Mouse (Mus musculus): ENCODE data around the gene Hist1h2bf.
"Not testable (repeated sequence)": the region's sequence is repeated elsewhere in the genome, so short reads cannot be mapped to it uniquely, and the experiment has no call there.

The Hist1h2bf gene

DNA sequence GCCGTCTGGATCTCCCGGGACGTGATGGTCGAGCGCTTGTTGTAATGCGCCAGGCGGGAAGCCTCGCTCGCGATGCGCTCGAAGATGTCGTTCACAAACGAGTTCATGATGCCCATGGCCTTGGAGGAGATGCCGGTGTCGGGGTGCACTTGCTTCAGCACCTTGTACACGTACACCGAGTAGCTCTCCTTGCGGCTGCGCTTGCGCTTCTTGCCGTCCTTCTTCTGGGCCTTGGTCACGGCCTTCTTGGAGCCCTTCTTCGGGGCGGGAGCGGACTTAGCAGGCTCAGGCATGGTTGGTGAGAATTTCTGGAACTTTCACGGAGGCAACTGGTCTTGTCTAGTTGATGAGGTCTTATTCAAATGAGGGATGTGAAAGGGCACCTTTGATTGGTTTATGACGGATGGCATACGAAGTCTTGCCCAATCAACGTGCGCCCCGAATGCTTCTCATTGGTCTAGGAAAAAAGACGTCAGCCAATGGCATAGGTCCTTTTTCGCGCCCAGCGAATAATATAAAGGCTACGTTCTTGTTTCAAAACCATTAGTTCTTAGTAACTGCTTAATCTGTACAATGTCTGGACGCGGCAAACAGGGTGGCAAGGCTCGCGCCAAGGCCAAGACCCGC is at the start of gene Hist1h2bf, which contains the start of gene Hist1h2ad:
Gene Hist1h2bf, minus strand, starts transcription at position 299 of the 627 bp plus-strand sequence.
Gene Hist1h2ad, plus strand, starts transcription at position 484 of the 627 bp plus-strand sequence.
- peak; percentile 96 to 98 for DNase-seq (ENCODE audit: low spot score in 2 of 2)

GRCm38 (mm10) chr13:23622861-23623450 is 49.0 kb upstream of the Hist1h2bf start:
- peak; percentile 26 to 27 for DNase-seq (ENCODE audit: low spot score in 2 of 2)

GRCm38 (mm10) chr13:23622175-23622671 is 48.2 kb upstream of the Hist1h2bf start, which contains the start of gene Hist1h1e:
TSS of gene Hist1h1e (minus strand) at chr13:23622558.
- DNase-seq (ENCODE audit: low spot score in 2 of 2) = peak; percentile 92

- peak; percentile 79 to 88 for DNase-seq (ENCODE audit: low spot score in 2 of 2)
Observed at GRCm38 (mm10) chr13:23621532-23622174, 47.7 kb upstream of the Hist1h2bf start.

DNA sequence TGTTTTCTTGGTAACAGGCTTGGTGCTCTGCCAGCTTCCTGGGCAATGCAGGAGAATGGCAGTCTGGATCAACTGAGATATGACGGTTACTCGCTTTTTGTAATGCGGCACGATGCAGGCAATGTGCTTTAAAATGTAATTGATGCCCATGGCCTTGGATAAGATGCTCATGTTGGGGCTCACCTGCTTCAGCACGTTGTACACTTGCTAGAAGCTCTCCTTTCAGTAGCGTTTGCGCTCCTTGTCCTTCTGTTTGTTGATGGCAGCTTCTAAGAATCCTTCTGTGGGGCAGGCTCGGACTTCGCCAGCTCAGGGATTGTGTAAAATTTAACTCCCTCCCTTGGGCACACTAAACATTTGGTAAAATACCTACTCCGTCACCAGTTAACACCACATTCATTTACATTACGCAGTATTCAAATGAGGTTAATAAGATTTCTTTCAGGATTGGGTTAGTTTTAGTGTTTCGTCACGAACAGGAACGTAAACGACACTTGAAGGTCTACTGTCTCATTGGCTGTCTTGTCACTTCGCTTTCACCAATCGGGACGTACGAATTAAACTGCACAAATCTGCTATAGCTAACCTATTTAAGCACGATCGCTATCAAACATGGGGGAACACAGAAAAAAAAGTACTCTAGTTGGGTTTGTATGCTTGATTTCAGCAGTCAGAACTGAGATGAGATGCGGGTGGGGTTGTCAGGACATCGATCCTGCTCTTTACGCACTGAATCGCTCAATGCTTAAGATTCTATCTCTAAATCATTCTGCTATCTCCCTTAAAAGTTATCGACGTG is 46.9 kb upstream of the Hist1h2bf start, which contains the start of gene Hist1h2be:
Gene Hist1h2be, minus strand, starts transcription at position 392 of the 799 bp plus-strand sequence.
- peak; percentile 76 to 91 for DNase-seq (ENCODE audit: low spot score in 2 of 2)

DNA sequence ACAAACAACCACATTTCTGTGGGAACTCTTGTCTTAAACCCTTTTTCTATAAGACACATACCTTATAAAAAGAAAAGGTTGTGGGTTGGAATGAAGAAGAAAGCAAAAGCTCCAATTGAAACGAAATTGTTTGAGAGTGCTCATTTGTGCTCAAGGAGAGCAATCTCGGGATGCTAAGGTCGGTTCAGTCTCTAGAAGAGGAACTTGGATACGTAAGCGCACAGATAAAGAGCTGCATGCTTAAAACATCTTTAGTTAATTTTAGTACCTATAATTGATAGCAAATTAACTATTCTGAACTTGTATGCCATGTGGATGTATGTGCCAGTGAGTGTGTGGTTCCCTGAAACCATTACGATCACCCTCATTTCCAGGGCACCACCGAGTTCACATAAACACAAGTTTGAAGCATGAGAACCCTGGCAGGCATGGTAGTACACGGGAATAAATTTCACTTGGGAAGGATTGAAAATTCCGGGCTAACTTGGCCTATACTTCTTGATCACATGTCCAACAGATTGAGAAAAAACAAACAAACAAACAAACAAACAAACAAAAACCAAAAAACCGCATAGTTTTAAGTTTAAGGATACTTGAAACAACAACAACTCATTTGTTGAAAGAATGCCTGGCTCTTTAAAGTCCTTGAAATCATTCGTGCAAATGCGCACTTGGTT is 46.2 kb upstream of the Hist1h2bf start:
- DNase-seq (ENCODE audit: low spot score in 2 of 2) = no peak

- no peak for DNase-seq (ENCODE audit: low spot score in 2 of 2)
Observed at GRCm38 (mm10) chr13:23611638-23612037, 37.6 kb upstream of the Hist1h2bf start.

DNA sequence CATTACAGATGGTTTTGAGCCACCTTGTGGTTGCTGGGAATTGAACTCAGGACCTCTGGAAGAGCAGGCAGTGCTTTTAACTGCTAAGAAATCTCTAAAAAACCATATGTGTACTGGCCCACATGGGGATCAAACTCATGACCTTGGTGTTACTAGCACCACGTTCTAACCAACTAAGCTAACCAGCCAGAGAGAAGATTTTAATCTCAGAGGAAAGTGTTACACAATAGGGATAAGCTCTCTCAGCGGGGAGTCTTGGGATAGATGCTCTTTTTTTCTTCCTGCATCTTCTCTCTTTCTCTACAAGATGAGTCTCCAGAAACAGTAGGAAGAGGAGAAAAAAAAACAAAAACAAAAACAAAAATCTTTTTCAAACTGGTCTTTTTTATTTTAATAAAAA is 36.4 kb upstream of the Hist1h2bf start:
- no peak for DNase-seq (ENCODE audit: low spot score in 2 of 2)

- DNase-seq (ENCODE audit: low spot score in 2 of 2) = no peak
Observed at GRCm38 (mm10) chr13:23609844-23610243, 35.8 kb upstream of the Hist1h2bf start.

DNA sequence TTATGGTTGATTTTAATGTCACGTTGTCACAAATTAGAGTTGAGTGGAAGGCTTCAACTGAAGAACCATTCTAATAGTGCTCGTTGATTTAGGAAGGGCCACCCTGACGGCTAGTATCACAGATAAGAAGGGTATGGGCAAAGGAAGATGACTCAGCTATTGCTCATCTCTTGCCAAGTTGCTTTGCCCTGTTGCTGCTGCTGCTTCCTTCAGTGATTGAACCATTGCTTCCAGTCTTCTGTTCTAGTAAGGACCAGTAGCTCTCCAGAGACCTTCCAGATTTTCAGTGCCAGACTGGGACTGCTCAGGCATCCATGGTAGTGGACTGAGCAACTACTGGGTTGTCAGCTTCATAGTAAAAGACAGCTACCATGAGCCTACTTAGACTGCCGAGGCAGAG is 35.2 kb upstream of the Hist1h2bf start:
- no peak for DNase-seq (ENCODE audit: low spot score in 2 of 2)

GRCm38 (mm10) chr13:23605052-23605451 is 31.1 kb upstream of the Hist1h2bf start:
- no peak for DNase-seq (ENCODE audit: low spot score in 2 of 2)

DNA sequence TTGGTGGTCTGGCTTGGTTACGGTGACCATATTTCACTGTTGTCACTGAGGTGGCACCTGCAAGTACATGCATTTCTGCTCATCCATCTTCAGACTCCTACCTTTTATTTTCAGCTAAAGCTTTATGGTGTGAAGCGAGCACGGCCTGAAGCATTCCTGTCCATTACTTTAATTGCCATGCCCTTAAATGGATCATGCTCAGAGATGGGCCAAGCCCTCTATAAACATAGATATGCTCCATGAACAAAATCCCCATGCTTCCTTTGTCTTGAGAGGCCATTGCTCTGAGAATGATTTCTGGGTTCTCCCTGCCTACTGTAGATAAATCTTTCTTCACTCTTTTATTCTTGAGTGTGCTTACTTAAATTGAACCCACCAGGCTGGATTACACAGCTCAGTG is 30.5 kb upstream of the Hist1h2bf start:
- no peak for DNase-seq (ENCODE audit: low spot score in 2 of 2)

GRCm38 (mm10) chr13:23603182-23603699 is 29.2 kb upstream of the Hist1h2bf start:
- no peak for DNase-seq (ENCODE audit: low spot score in 2 of 2)

DNA sequence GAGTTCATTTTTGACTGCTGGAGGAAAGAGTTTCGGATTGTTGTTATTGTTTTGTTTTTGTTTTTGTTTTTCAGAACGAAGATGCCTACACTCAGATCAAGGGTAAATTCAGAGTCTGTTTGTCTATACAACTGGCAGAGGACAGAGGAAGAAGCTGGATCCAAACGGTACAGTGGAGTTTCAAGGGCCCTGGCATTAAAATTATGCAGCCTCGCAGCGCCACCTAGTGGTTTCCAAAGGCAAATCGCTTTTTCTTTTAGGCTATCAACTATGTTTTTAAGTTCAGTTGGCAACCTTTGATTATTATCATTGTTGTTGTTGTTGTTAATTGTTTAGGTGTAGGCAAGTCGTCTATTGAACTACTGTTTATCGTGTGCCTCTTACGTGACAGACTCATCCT is 24.0 kb upstream of the Hist1h2bf start:
- DNase-seq (ENCODE audit: low spot score in 2 of 2) = peak; percentile 58 to 84

- DNase-seq (ENCODE audit: low spot score in 2 of 2) = no peak
Observed at GRCm38 (mm10) chr13:23595622-23596372, 21.8 kb upstream of the Hist1h2bf start.

- no peak for DNase-seq (ENCODE audit: low spot score in 2 of 2)
Observed at GRCm38 (mm10) chr13:23595185-23595584, 21.2 kb upstream of the Hist1h2bf start.

DNA sequence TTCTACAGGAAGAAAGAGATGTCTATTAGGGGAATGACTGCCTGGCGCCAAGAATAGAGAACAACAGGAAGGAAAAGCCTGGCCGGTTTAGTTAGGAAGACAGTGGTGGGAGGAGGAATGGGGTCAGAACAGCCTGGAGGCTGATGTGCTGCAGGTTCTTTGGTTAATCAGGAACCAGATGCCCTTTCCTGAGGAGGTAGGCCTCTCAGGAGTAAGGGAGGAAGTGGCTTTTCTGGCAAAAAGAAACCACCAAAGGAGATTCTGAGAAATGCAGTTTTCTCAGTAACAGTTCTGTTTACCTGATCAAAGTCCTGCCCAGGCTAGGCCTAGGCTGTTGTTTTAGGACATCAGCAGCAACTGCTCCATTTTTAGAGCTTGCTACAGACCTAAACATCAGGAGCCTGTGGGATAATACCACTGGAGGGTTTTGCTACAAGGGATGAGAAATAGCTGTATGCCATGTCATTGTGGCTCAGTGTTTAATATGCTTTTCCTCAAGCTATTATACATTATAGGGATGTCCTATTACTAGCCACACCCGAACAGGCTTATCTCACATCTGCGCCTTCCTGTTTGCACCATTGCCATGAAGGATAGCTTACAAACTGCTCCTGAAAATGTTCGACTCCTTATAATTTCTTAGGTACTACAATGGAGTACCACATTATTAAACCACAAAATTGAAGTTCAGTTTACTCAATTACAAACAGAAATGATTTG is 19.2 kb upstream of the Hist1h2bf start:
- DNase-seq (ENCODE audit: low spot score in 2 of 2) = no peak

DNA sequence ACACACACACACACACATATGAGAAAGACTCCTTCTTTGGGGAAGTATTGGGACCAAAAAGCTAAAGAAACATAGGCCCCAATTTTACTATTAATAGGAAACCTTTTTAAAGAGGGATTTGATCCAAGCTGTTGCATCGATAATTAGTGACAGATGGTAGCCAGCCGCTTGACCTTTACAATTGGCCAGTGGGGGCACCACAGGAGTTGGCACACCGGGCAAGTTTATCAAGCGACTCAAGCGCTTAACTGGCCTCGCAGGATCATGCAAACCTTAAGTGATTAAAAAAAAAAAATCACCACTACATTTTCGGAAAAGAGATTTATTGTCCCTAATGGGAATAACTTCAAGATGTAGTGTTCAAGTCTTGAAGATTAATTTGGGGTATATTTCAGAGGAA is 18.6 kb upstream of the Hist1h2bf start:
- no peak for DNase-seq (ENCODE audit: low spot score in 2 of 2)

DNA sequence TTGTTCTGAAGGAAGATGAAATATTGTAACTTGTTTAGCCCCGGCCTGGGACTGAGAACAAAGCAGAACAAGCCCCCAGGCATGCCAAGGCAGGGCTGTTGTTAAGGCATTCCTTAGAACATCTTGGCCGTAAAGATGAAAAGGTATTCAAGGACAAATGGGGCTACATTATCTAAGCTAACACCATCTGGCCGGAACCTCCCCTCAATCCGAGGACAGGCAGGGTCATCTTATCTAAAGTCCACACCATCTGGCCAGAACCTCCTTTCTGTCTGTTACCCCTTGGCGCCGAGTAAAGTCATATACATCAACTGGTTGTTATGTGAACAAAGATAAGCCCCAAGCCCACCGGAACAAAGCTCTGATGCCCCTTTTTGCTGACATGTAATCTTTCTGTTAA is 17.9 kb upstream of the Hist1h2bf start:
- not testable (repeated sequence) for DNase-seq (ENCODE audit: low spot score in 2 of 2)

DNA sequence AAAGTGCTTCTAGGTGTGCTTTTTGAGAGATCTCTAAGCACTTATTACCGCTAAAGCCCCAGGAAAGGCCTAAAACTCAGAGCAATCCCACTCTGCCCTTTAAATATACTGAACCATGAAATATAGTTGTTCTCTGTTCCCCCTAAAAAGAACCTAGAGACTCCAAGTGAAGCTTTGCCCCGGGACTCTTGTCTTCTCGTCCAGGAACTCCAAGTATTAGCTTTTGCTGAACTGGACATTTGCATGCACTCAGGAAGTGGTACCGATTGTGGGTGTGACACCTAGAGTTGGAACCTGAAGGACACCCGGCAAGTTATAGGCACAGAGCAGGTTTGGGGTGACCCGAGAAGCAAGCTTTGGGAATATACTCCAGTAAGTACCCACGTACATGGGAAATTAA is 17.2 kb upstream of the Hist1h2bf start:
- no peak for DNase-seq (ENCODE audit: low spot score in 2 of 2)
